ENCODE assay signal across 14 mouse cellular contexts in the genomic region with DNA sequence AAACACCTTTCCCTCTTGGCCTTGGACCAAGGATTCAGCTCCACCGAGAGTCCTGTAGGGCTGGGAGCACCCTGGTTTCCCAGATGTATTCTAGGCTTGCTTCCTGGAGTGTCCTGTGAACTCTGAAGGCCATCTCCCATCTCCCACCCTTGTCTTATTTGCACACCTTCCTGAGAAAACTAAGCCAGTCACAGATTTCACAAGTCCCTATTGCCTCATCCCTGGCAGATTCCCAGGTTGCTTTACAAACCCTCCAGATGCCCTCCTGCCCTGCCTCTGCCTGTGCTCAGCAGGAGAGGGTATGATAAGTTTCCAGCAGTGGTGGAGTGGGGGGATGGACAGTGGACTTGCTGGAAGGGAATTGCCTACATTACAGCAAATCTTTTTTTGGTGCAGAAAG. TPM values are rescaled to one million over a fixed set of nuclear protein-coding genes. Genes with fewer than 3 reads are reported as not detected.
DNase-seq lines count a peak whose midpoint lies in the region; TF ChIP-seq lines count a peak whose summit lies in the region.
"Had no signal": no experiment of that assay in that cellular context is flagged by ENCODE, and none has a peak within 500 bp of the region (broad histone marks: within the 10 kb centered on the region; RNA-seq: fewer than 3 reads in every experiment).

No protein-coding gene starts in this region.

- no peak overlapping the region for H3K4me3 ChIP-seq in gastrocnemius, adult 2 months
- H3K4me3 ChIP-seq: embryonic facial prominence, embryonic 13.5 days had no signal

- no peak for DNase-seq in gastrocnemius, adult 2 months
- no peak for DNase-seq in gastrocnemius, postnatal 25 days
- DNase-seq in MN1 (ENCODE audit: low spot score) = peak; percentile 50
- peak; percentile 75 for DNase-seq in fibroblast of lung, adult 2 months (ENCODE audit: low read depth)
- peak; percentile 78 for DNase-seq in lung, postnatal 25 days (ENCODE audit: low spot score)
- no peak for DNase-seq in kidney, postnatal 36 days
- DNase-seq in left cerebral cortex, adult 18-20 months (ENCODE audit: low spot score in 2 of 2) = no peak
- DNase-seq in heart, adult 9 months (ENCODE audit: low spot score in 2 of 2) = no peak
- DNase-seq: cerebellum, adult 8-10 months; kidney, postnatal 4 days had no signal

- no peak for TF ChIP-seq CTCF in gastrocnemius, adult 2 months (IDR thresholded peaks at IDR 0.05)

- peak overlapping the region; percentile 24; the same call in 1 of the 2 replicates for H3K27ac ChIP-seq in gastrocnemius, adult 2 months
- H3K27ac ChIP-seq: embryonic facial prominence, embryonic 13.5 days had no signal

- intact Hi-C loops in gastrocnemius, adult 2 months (cut with DNase I) = no loop called here

RNA-seq across cellular contexts. Expression of gene Tpm4, which starts 11.3 kb away (rescaled TPM):
- total RNA-seq in gastrocnemius, adult 2 months (2021) = 10 to 100 TPM; 22.2 to 44.0 TPM
- total RNA-seq in gastrocnemius, postnatal 25 days (2021) = 10 to 100 TPM; 41.3 to 53.8 TPM
- total RNA-seq in left cerebral cortex, adult 18-20 months (2021) = 10 to 100 TPM; 22.7 to 31.6 TPM

RNA-seq across cellular contexts. Expression of gene Rab8a, which starts 14.9 kb away (rescaled TPM):
- 10 to 100 TPM; 10.4 to 11.4 TPM for total RNA-seq in gastrocnemius, adult 2 months (2021)
- 10 to 100 TPM in 1 of 2 experiments, 1 to 10 TPM in 1; 9.7 to 11.4 TPM for total RNA-seq in gastrocnemius, postnatal 25 days (2021)
- total RNA-seq in left cerebral cortex, adult 18-20 months (2021) = 10 to 100 TPM; 27.8 to 39.9 TPM

RNA-seq across cellular contexts. Expression of gene Olfr374, which starts 39.2 kb away (rescaled TPM):
- not detected for total RNA-seq in gastrocnemius, adult 2 months (2021)
- total RNA-seq in gastrocnemius, postnatal 25 days (2021) = not detected
- not detected for total RNA-seq in left cerebral cortex, adult 18-20 months (2021)
- total RNA-seq: gastrocnemius, adult 18-20 months; heart, postnatal 10 days had no signal

RNA-seq across cellular contexts. Expression of gene Hsh2d, which starts 43.4 kb away (rescaled TPM):
- not detected for total RNA-seq in gastrocnemius, adult 2 months (2021)
- not detected for total RNA-seq in gastrocnemius, postnatal 25 days (2021)
- total RNA-seq in left cerebral cortex, adult 18-20 months (2021) = not detected
- total RNA-seq: gastrocnemius, adult 18-20 months; heart, postnatal 10 days; left cerebral cortex, adult 8-10 months had no signal

Comparison
In these comparisons a context has a peak if more than half of its experiments do, and no peak if none do; other contexts are left out.
1. DNase-seq: peak in MN1 (single experiment), fibroblast of lung, adult 2 months (single experiment) and lung, postnatal 25 days (single experiment); none in gastrocnemius, adult 2 months (single experiment), gastrocnemius, postnatal 25 days (single experiment), kidney, postnatal 36 days (0 of 2), left cerebral cortex, adult 18-20 months (0 of 2) and heart, adult 9 months (0 of 2).